Mouse (Mus musculus) heart, adult 2 months (tissue): Measurements from ENCODE around the gene Golga5. TPM values are rescaled to one million over a fixed set of nuclear protein-coding genes. Genes with fewer than 3 reads are reported as not detected.
"Not testable (repeated sequence)": the region's sequence is repeated elsewhere in the genome, so short reads cannot be mapped to it uniquely, and the experiment has no call there.

Experiments
- DNase-seq, 2 experiments: peaks; one replicate each; pipeline ENCODE4 v3.0.0; 2021
- H3K27ac ChIP-seq: fragments of 200-600 bp; 2 replicates; pipeline ENCODE4 v1.8.1; 2022
- H3K27me3 ChIP-seq: fragments of 200-500 bp; 2 replicates; pipeline ENCODE4 v1.6.1; 2012; ENCODE audit warnings: mild to moderate bottlenecking, low read length, inconsistent platforms, mixed read lengths; ENCODE audit not compliant: control insufficient read depth, insufficient read depth
- H3K36me3 ChIP-seq: fragments of 200-500 bp; 2 replicates; pipeline ENCODE4 v1.6.1; 2012; ENCODE audit warnings: low read length, inconsistent platforms; ENCODE audit not compliant: control insufficient read depth, insufficient read depth
- H3K4me1 ChIP-seq: fragments of 200-500 bp; 2 replicates; pipeline ENCODE4 v1.6.1; 2011; ENCODE audit warnings: low read length; ENCODE audit not compliant: control insufficient read depth, insufficient read depth
- H3K4me3 ChIP-seq: fragments of 200-600 bp; 2 replicates; pipeline ENCODE4 v1.8.1; 2022
- H3K79me2 ChIP-seq: fragments of 200-500 bp; replicated peaks from 2 replicates; pipeline ENCODE4 v1.6.1; 2012; ENCODE audit warnings: mild to moderate bottlenecking, inconsistent platforms, low read length, moderate library complexity, mixed read lengths; ENCODE audit not compliant: control insufficient read depth, insufficient read depth
- H3K9ac ChIP-seq: fragments of 200-500 bp; 2 replicates; pipeline ENCODE4 v1.6.1; 2012; ENCODE audit warnings: low read depth, mild to moderate bottlenecking, control low read depth, inconsistent platforms, low read length, mixed read lengths
- CTCF ChIP-seq: fragments of 200-600 bp; IDR thresholded peaks from 2 replicates; pipeline ENCODE4 v1.8.1; 2022; ENCODE audit warnings: antibody characterized with exemption, mild to moderate bottlenecking, moderate library complexity
- EP300 ChIP-seq: fragments of 200-500 bp; IDR thresholded peaks from 2 replicates; pipeline ENCODE4 v1.6.1; 2011; ENCODE audit warnings: low read depth, low read length, control low read depth; ENCODE audit not compliant: insufficient read depth
- POLR2A ChIP-seq: fragments of 200-500 bp; IDR thresholded peaks from 2 replicates; pipeline ENCODE4 v1.6.1; 2011; ENCODE audit warnings: mild to moderate bottlenecking, low read depth, low read length, control low read depth; ENCODE audit not compliant: insufficient read depth
- WGBS: fragments of 180-500 bp; shearing (Covaris S2); methylation state at CpG from one replicate; pipeline ENCODE4 v1.1.7; 2018; 5-methylcytosine and 5-hydroxymethylcytosine counted together
- intact Hi-C: fragments of 180-260 bp; cut with DNase I; formaldehyde crosslinking; loops from one replicate; pipeline ENCODE4 v1.15.1; 2025
- polyA plus RNA-seq: library from polyadenylated mRNA; depleted of rRNA; stranded (reverse); fragments of >200 nt; gene quantifications from 2 replicates; pipeline ENCODE4 v1.2.3, GENCODE M21; 2012
- total RNA-seq, 2 experiments: library from RNA; stranded (reverse); gene quantifications; 2 replicates each; pipeline ENCODE4 v1.2.3; 2021

Gene Golga5
- total and polyA plus RNA-seq, 3 experiments: 10.1 to 28.0 (median 25.1) TPM

GRCm38 (mm10) chr12:102464650-102465049, 4.3 kb upstream of the Golga5 start:
- WGBS: 71% methylated on average over 4 of the region's 4 CpGs
- TF ChIP-seq CTCF (peak; percentile 42), POLR2A (no peak)
- intact Hi-C loops: loop anchor here (5.0 to 10.0 kb wide), 3 partner anchors 210 to 487 kb away; partner anchors contain the start of gene Cpsf2

DNA sequence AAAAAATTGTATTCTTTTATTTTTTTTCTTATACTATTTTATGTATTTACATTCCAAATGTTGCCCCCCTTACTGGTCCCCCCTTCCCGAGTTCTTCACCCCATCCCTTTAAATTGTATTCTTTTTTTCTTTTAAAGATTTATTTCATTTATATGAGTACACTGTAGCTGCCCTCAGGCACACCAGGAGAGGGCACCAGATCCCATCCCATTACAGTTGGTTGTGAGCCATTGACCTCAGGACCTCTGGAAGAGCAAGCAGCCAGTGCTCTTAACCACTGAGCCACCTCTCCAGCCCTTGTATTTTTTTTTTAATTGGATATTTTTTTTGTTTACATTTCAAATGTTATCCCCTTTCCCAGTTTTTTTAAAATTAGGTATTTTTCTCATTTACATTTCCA, 799 bp upstream of the Golga5 start:
- Histone ChIP-seq H3K27me3 (no peaks in the 10 kb centered on the region), H3K36me3 (peaks cover 4% of the 10 kb centered on the region), H3K9ac (no peak overlapping the region), H3K4me1 (peaks cover 3% of the 10 kb centered on the region; the same call in 1 of the 2 replicates), H3K79me2 (peaks cover 2% of the 10 kb centered on the region; the same call in 1 of the 2 replicates), H3K27ac (no peak overlapping the region), H3K4me3 (no peak overlapping the region)
- DNase-seq: no peak
- no peak for TF ChIP-seq POLR2A
- intact Hi-C loops: loop anchor here (5.0 to 10.0 kb wide), 2 partner anchors 213 to 491 kb away; partner anchors contain the start of gene Cpsf2
- WGBS: 92% methylated on average over 1 of the region's 1 CpGs

More at GRCm38 (mm10) chr12:102464650-102465049, 4.3 kb upstream of the Golga5 start:
- H3K4me1 ChIP-seq: no peaks in the 10 kb centered on the region; the same call in 1 of the 2 replicates
- H3K9ac ChIP-seq: no peak overlapping the region
- no peaks in the 10 kb centered on the region for H3K27me3 ChIP-seq
- no peak for DNase-seq
- H3K4me3 ChIP-seq: no peak overlapping the region
- no peaks in the 10 kb centered on the region for H3K36me3 ChIP-seq
- no peaks in the 10 kb centered on the region for H3K79me2 ChIP-seq
- no peak overlapping the region for H3K27ac ChIP-seq

DNA sequence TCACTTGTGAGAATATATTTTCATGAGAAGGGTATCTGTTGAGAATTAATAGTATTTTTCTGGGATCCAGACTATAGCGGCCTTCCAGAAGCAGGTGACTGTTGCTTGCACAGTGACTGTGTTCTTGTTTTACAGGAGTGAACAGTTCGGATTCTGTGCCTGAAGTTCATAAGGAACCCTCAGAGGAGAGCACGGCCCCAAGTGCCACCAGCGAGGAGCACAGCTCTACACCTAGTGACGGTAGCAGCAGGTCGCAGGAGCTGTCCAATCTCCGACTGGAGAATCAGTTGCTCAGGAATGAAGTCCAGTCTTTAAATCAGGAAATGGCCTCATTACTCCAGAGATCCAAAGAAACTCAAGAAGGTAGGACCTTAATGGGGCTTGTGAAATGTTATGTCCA, 5.5 kb downstream of the Golga5 start:
- intact Hi-C loops: no loop called here
- no peak for DNase-seq
- H3K36me3 ChIP-seq: peaks cover 11% of the 10 kb centered on the region

GRCm38 (mm10) chr12:102480481-102480880, 11.5 kb downstream of the Golga5 start:
- Histone ChIP-seq H3K4me3 (no peak overlapping the region), H3K27ac (no peak overlapping the region), H3K79me2 (no peaks in the 10 kb centered on the region), H3K27me3 (no peaks in the 10 kb centered on the region), H3K4me1 (no peaks in the 10 kb centered on the region), H3K9ac (no peak overlapping the region), H3K36me3 (peaks cover 2% of the 10 kb centered on the region; the same call in 1 of the 2 replicates)
- no peak for DNase-seq
- 92% methylated on average over 4 of the region's 4 CpGs for WGBS
- intact Hi-C loops: no loop called here
- no peak for TF ChIP-seq CTCF
- TF ChIP-seq POLR2A: no peak
- no peak for TF ChIP-seq EP300

More for the DNA sequence above, 5.5 kb downstream of the Golga5 start:
- WGBS: 91% methylated on average over 7 of the region's 7 CpGs
- Histone ChIP-seq H3K27me3 (no peaks in the 10 kb centered on the region), H3K9ac (no peak overlapping the region), H3K4me3 (no peak overlapping the region), H3K27ac (no peak overlapping the region), H3K4me1 (peaks cover 3% of the 10 kb centered on the region; the same call in 1 of the 2 replicates), H3K79me2 (peaks cover 2% of the 10 kb centered on the region; the same call in 1 of the 2 replicates)
- TF ChIP-seq CTCF: no peak
- no peak for TF ChIP-seq EP300
- TF ChIP-seq POLR2A: no peak

- no peaks in the 10 kb centered on the region; the same call in 1 of the 2 replicates for H3K36me3 ChIP-seq
- WGBS: 68% methylated on average over 3 of the region's 3 CpGs
- no peaks in the 10 kb centered on the region for H3K27me3 ChIP-seq
- no peak overlapping the region for H3K4me3 ChIP-seq
- H3K27ac ChIP-seq: no peak overlapping the region
- no peaks in the 10 kb centered on the region for H3K79me2 ChIP-seq
- intact Hi-C loops: no loop called here
- DNase-seq: no peak
- H3K9ac ChIP-seq: no peak overlapping the region
- TF ChIP-seq POLR2A (no peak), CTCF (peak; percentile 25)
- no peaks in the 10 kb centered on the region for H3K4me1 ChIP-seq
Observed at GRCm38 (mm10) chr12:102484946-102485345, 16.0 kb downstream of the Golga5 start.

DNA sequence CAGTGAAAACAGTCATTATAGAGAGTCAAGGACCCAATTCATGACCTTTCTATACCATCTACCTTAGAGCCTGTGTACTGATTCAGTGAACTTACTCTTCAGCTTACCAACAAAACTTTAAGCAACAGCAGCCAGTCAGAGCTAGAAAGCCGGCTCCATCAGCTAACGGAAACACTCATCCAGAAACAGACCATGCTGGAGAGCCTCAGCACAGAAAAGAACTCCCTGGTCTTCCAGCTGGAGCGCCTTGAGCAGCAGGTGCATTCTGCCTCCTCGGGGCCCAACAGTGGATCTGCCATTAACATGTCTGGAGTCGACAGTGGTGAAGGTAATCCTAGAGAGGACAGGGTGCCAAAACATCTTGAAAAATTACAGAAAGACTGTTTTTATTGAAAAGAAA, 23.0 kb downstream of the Golga5 start:
- no peak for DNase-seq
- Histone ChIP-seq H3K4me3 (no peak overlapping the region), H3K79me2 (no peaks in the 10 kb centered on the region), H3K4me1 (no peaks in the 10 kb centered on the region), H3K27ac (no peak overlapping the region), H3K9ac (no peak overlapping the region), H3K36me3 (peaks cover 2% of the 10 kb centered on the region; the same call in 1 of the 2 replicates), H3K27me3 (no peaks in the 10 kb centered on the region)
- WGBS: 95% methylated on average over 5 of the region's 5 CpGs
- intact Hi-C loops: loop anchor here (10.0 kb wide), 1 partner anchor 223 kb away; no protein-coding TSS in a partner anchor
- no peak for TF ChIP-seq CTCF
- TF ChIP-seq POLR2A: no peak
- TF ChIP-seq EP300: no peak

- WGBS: 66% methylated on average over 6 of the region's 6 CpGs
- H3K27ac ChIP-seq, H3K4me3 ChIP-seq, H3K27me3 ChIP-seq, H3K9ac ChIP-seq, H3K79me2 ChIP-seq, DNase-seq, H3K4me1 ChIP-seq, H3K36me3 ChIP-seq: not testable (repeated sequence)
- intact Hi-C loops: loop anchor here (10.0 kb wide), 1 partner anchor 219 kb away; no protein-coding TSS in a partner anchor
Observed at GRCm38 (mm10) chr12:102495754-102496153, 26.8 kb downstream of the Golga5 start.
